ENCODE assay signal across 8 mouse cellular contexts in the genomic region with DNA sequence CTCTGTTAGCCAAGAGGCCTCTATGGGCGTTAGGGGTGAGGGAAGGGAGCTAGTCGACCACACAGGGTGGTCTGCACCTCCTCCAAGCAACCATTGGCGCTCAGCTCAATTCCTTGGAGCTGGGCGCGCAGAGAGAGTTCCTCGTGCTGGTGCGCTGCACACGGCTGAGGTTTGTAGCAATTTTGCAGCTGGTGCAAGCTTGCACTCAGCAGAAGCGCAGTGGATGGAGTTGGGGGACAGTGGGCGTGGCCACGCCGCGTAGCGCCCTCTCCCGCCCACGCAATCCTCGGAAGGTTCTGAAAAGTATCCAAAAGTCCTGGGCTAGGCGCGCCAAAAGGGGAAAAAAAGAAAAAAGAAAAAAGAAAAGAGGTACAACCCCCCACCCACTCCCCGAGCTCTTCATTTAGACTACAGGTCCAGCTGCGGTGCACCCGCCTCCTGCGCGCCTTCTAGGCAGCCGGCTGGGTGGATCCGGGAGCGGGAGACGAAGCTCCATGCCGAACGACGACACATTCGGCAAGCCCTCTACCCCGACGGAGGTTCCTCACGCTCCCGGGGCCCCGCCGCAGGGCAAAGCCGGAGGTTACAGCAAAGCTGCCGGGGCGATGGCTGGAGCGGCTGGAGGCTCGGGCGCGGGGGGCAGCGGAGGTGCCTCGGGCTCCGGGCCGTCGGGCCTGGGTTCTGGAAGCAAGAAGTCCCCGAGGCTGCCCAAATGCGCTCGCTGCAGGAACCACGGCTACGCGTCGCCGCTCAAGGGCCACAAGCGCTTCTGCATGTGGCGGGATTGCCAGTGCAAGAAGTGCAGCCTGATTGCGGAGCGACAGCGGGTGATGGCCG. TPM values are rescaled to one million over a fixed set of nuclear protein-coding genes. Genes with fewer than 3 reads are reported as not detected.
DNase-seq lines count a peak whose midpoint lies in the region; ATAC-seq and TF ChIP-seq lines count a peak whose summit lies in the region.

A gene (plus strand): TSS at position 259 of the 837 bp plus-strand sequence.

- peak within 1 kb of the TSS; percentile 23 for H3K4me3 ChIP-seq in lung, embryonic 14.5 days (ENCODE audit: low read depth, low read length)
- no peak within 1 kb of the TSS for H3K4me3 ChIP-seq in lung, postnatal 0 days (ENCODE audit: low read depth, low read length)
- H3K4me3 ChIP-seq in embryonic facial prominence, embryonic 14.5 days (ENCODE audit: low read depth, low read length), result peak within 1 kb of the TSS; percentile 38
- peak within 1 kb of the TSS; percentile 37 for H3K4me3 ChIP-seq in intestine, embryonic 16.5 days (ENCODE audit: low read length)

- peak; percentile 39 for DNase-seq in lung, embryonic 14.5 days
- no peak for DNase-seq in lung, postnatal 0 days (ENCODE audit: low spot score)
- DNase-seq in embryonic facial prominence, embryonic 14.5 days (ENCODE audit: low spot score), result peak; percentile 34
- DNase-seq in neural tube, embryonic 10.5 days (ENCODE audit: extremely low spot score, low spot score), result peak; percentile 68
- no peak for DNase-seq in lung, postnatal 25 days (ENCODE audit: low spot score)
- no peak for DNase-seq in frontal cortex, postnatal 25 days (ENCODE audit: low spot score in 2 of 2)
- no peak for DNase-seq in left cerebral cortex, adult 11 months (ENCODE audit: low spot score)

- H3K4me2 ChIP-seq in lung, embryonic 14.5 days, result peak within 1 kb of the TSS; percentile 48
- no peak within 1 kb of the TSS for H3K4me2 ChIP-seq in lung, postnatal 0 days (replicated peaks; ENCODE audit: low read depth, low read length)
- H3K4me2 ChIP-seq in embryonic facial prominence, embryonic 14.5 days (ENCODE audit: low read depth, low read length), result peak within 1 kb of the TSS; percentile 53
- H3K4me2 ChIP-seq in intestine, embryonic 16.5 days (ENCODE audit: low read depth, low read length), result peak within 1 kb of the TSS; percentile 48

- H3K36me3 ChIP-seq in lung, embryonic 14.5 days (ENCODE audit: insufficient read depth), result no peaks in the 10 kb centered on the region
- H3K36me3 ChIP-seq in lung, postnatal 0 days (ENCODE audit: insufficient read depth, low read length), result no peaks in the 10 kb centered on the region
- no peaks in the 10 kb centered on the region for H3K36me3 ChIP-seq in embryonic facial prominence, embryonic 14.5 days (ENCODE audit: control insufficient read depth, insufficient read depth, low read length)
- no peaks in the 10 kb centered on the region for H3K36me3 ChIP-seq in intestine, embryonic 16.5 days (ENCODE audit: control insufficient read depth, insufficient read depth, low read length)

- no peak within 1 kb of the TSS for H3K9ac ChIP-seq in lung, embryonic 14.5 days
- no peak within 1 kb of the TSS for H3K9ac ChIP-seq in lung, postnatal 0 days (replicated peaks; ENCODE audit: low read depth)
- H3K9ac ChIP-seq in embryonic facial prominence, embryonic 14.5 days (ENCODE audit: low read depth, low read length), result no peak within 1 kb of the TSS
- no peak within 1 kb of the TSS for H3K9ac ChIP-seq in intestine, embryonic 16.5 days (ENCODE audit: low read depth, low read length)

- H3K9me3 ChIP-seq in lung, embryonic 14.5 days (ENCODE audit: low read depth, low read length), result no peaks in the 10 kb centered on the region
- no peaks in the 10 kb centered on the region for H3K9me3 ChIP-seq in lung, postnatal 0 days (ENCODE audit: low read length)
- H3K9me3 ChIP-seq in embryonic facial prominence, embryonic 14.5 days (ENCODE audit: control insufficient read depth, low read length), result peaks cover 10% of the 10 kb centered on the region; the same call in 1 of the 2 replicates
- no peaks in the 10 kb centered on the region for H3K9me3 ChIP-seq in intestine, embryonic 16.5 days (ENCODE audit: control insufficient read depth, low read length)

- H3K4me1 ChIP-seq in lung, embryonic 14.5 days (ENCODE audit: insufficient read depth), result no peaks in the 10 kb centered on the region
- no peaks in the 10 kb centered on the region for H3K4me1 ChIP-seq in lung, postnatal 0 days (ENCODE audit: insufficient read depth, low read depth, low read length)
- peaks cover 9% of the 10 kb centered on the region for H3K4me1 ChIP-seq in embryonic facial prominence, embryonic 14.5 days (ENCODE audit: control insufficient read depth, insufficient read depth, low read length)
- peaks cover 14% of the 10 kb centered on the region for H3K4me1 ChIP-seq in intestine, embryonic 16.5 days (ENCODE audit: control insufficient read depth, insufficient read depth, low read length)

- TF ChIP-seq CTCF in lung, embryonic 14.5 days (IDR thresholded peaks at IDR 0.05; ENCODE audit: low read depth), result no peak
- no peak for TF ChIP-seq CTCF in lung, postnatal 0 days (IDR thresholded peaks at IDR 0.05)

- H3K27me3 ChIP-seq in lung, embryonic 14.5 days (ENCODE audit: insufficient read depth, low read length), result peaks cover 78% of the 10 kb centered on the region
- H3K27me3 ChIP-seq in lung, postnatal 0 days (replicated peaks; ENCODE audit: insufficient read depth, low read length), result peaks cover 51% of the 10 kb centered on the region
- peaks cover 79% of the 10 kb centered on the region for H3K27me3 ChIP-seq in embryonic facial prominence, embryonic 14.5 days (replicated peaks; ENCODE audit: control insufficient read depth, insufficient read depth, low read length)
- H3K27me3 ChIP-seq in intestine, embryonic 16.5 days (replicated peaks; ENCODE audit: control insufficient read depth, insufficient read depth, low read length), result peaks cover 47% of the 10 kb centered on the region

- WGBS in lung, embryonic 14.5 days, result under 1% methylated on average over 64 of the region's 64 CpGs
- WGBS in lung, postnatal 0 days, result 2% methylated on average over 63 of the region's 64 CpGs
- WGBS in embryonic facial prominence, embryonic 14.5 days, result 1% methylated on average over 48 of the region's 64 CpGs
- WGBS in intestine, embryonic 16.5 days, result under 1% methylated on average over 64 of the region's 64 CpGs

- ATAC-seq in lung, embryonic 14.5 days (ENCODE audit: insufficient read depth), result peak; percentile 56
- ATAC-seq in lung, postnatal 0 days, result no peak
- no peak for ATAC-seq in embryonic facial prominence, embryonic 14.5 days (ENCODE audit: low read depth)
- no peak for ATAC-seq in intestine, embryonic 16.5 days

- TF ChIP-seq EP300 in lung, postnatal 0 days (IDR thresholded peaks at IDR 0.05), result no peak

- H3K27ac ChIP-seq in lung, embryonic 14.5 days (ENCODE audit: low read depth), result no peak within 1 kb of the TSS
- H3K27ac ChIP-seq in lung, postnatal 0 days (ENCODE audit: low read length), result no peak within 1 kb of the TSS
- H3K27ac ChIP-seq in embryonic facial prominence, embryonic 14.5 days (replicated peaks; ENCODE audit: low read depth, low read length), result no peak within 1 kb of the TSS
- no peak within 1 kb of the TSS for H3K27ac ChIP-seq in intestine, embryonic 16.5 days (ENCODE audit: low read length)

RNA-seq across cellular contexts. Expression of the gene that starts here (rescaled TPM):
- not detected in 2 replicates for polyA plus RNA-seq in lung, embryonic 14.5 days (2014; fragmentation: Nextera tagmentation; extraction: Ambion mirVana)
- not detected in 2 replicates for polyA plus RNA-seq in lung, postnatal 0 days (2015; fragmentation: Nextera tagmentation; extraction: Ambion mirVana)
- polyA plus RNA-seq in embryonic facial prominence, embryonic 14.5 days (2014; fragmentation: Nextera tagmentation; extraction: Ambion mirVana), result 0.20 and 0.29 TPM in 2 replicates
- polyA plus RNA-seq in intestine, embryonic 16.5 days (2015; fragmentation: Nextera tagmentation; extraction: Ambion mirVana), result not detected in 2 replicates

Comparison
In these comparisons a context has a peak if more than half of its experiments do, and no peak if none do; other contexts are left out.
1. Peak in DNase-seq, ATAC-seq, H3K4me3 ChIP-seq and H3K4me2 ChIP-seq in lung, embryonic 14.5 days; RNA of the gene not detected or under 1 TPM.
2. Peak in DNase-seq, H3K4me3 ChIP-seq and H3K4me2 ChIP-seq in embryonic facial prominence, embryonic 14.5 days; RNA of the gene not detected or under 1 TPM.